Mouse (Mus musculus): ENCODE data around the gene Islr2. TPM values are rescaled to one million over a fixed set of nuclear protein-coding genes. Genes with fewer than 3 reads are reported as not detected.
"Not testable (repeated sequence)": the region's sequence is repeated elsewhere in the genome, so short reads cannot be mapped to it uniquely, and the experiment has no call there.

The Islr2 gene
- 10 to 100 TPM in 1 of 2 experiments, 1 to 10 TPM in 1; 5.0 to 11.0 TPM for total RNA-seq (2021)
- long read RNA-seq, experiment 1, partial matches to known transcripts, result 0 of 1 reads
- long read RNA-seq, experiment 1, other reads (novel, unspliced or antisense), result 1 of 1 reads
- long read RNA-seq, experiment 2, result 0 reads

DNA sequence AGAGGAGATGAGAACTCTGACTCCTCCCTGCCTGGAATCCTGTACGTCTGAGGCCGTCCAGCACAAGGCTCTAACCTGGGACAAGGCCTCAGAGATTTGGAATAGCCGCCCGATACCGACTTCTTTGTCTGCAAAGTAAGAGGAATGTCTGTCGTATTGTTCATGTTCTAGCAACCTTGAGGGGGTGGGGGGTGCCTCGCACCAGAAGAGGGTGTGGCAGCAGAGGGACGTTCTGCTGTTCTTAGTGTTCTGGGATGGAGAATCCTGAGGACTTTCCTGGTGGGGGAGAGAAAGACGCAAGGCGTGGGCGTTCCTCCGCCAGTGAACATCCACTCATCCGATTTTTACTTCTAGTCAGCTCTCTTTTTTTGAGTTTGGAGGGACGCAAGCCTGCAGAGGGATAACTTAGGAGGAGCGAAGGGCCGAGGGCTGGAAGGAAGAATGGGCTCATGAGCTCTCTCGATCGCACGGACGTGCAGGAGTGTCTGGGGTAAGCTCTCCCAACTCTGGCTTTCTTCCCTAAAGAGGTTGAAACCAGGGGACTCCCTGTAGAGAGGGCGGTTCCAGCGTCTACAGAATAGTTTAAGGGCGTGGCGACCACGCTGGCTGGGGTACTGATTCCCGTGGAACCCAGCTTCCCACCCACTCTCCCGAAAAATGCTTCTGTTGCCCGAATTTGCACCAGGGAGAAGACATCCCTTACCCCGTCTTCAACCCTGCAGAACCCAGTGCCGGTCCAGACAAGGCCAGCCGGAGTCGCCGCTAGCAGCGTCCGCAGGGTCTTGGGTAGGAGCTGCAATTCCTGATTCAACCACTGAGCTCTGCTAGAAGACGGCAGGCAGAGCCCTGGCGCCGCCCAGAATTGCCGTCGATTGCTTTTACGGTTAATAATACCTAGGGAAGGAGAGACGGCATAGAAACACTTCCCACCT, at the start of gene Islr2, which contains the start of gene Islr:
Islr2 (minus strand) TSS at position 804 of the 932 bp plus-strand sequence.
Islr (minus strand) TSS at position 791 of the 932 bp plus-strand sequence.
- peak; percentile 80 for DNase-seq

DNA sequence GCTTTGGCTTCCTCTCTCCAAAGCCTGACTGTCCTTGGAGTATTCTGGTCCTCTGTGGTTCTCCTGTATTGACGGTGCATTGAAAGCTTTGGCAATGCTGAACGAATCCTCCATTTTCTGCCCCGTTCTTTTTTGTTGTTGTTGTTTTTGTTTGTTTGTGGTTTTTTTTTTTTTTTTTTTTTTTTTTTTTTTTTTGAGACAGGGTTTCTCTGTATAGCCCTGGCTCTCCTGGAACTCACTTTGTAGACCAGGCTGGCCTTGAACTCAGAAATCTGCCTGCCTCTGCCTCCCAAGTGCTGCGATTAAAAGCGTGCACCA, 49.6 kb upstream of the Islr2 start:
- not testable (repeated sequence) for DNase-seq

DNA sequence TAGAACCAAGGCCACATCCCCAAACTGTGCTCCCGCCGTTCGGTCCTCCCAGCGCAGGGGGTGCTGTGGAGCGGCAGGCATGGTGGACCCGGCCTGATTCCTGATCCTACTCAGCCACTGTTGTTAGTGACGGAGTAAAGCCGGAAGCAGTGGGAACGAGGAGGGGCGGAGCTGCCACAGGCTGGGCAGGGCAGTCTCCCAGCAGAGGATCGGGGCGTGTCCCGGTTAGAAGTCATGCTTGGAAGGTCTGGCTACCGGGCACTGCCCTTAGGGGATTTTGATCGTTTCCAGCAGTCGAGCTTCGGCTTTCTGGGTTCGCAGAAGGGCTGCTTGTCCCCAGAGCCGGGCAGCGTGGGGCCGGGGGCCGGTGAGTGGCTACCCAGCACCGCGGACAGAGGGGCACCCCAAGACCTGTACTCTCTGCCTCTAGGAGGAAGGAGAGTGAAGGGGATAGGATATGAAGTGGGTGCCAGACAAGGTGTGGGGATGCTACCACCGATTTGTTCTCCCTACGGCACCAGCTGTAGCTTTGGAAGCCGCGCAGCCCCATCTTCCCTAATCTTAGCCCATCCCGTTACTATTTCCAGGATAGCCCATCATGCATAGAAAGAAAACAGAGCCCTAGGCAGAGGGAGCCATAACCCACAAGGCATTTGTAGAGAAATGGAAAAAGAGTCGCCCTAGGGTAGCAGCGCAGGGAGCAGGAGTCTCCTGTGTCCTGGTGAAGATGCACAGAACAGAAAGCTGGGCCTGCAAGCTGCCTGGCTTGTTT, 49.1 kb upstream of the Islr2 start, which contains the start of gene Stoml1:
Stoml1 (plus strand) TSS at position 132 of the 772 bp plus-strand sequence.
- peak; percentile 97 for DNase-seq

DNA sequence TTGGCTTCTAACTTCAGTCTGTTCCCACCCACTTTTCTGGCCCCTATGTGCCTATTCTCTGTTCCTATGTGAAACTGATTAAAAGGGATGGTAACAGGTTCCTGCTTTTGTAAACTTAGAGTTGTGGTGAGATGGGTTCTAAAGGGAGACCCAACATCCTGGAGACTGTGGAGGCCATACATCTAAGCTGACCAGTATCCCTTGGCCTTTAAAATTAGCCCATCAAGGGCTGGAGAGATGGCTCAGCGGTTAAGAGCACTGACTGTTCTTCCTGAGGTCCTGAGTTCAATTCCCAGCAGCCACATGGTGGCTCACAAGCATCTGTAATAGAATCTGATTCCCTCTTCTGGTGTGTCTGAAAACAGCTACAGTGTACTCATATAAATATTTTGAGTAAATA, 46.6 kb upstream of the Islr2 start:
- DNase-seq, result not testable (repeated sequence)

DNA sequence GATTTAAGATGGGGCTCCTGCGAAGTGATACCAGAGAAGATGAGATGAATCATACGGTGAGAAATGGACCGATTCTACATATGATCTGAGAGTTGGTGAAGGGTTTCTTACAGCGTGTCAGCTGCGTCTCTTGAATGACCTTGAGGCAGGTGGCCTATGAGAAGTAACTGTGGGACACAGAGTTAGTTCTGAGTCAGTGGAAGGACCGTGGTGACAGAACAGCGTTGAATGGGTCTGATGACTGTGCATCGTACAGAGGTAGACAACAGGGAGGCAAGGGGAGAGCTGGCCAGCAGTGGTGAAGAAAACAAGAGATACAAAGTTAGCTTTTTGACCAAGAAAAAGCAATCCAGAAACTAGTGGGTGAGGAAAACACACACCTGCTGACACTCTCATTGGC, 46.2 kb upstream of the Islr2 start:
- no peak for DNase-seq

DNA sequence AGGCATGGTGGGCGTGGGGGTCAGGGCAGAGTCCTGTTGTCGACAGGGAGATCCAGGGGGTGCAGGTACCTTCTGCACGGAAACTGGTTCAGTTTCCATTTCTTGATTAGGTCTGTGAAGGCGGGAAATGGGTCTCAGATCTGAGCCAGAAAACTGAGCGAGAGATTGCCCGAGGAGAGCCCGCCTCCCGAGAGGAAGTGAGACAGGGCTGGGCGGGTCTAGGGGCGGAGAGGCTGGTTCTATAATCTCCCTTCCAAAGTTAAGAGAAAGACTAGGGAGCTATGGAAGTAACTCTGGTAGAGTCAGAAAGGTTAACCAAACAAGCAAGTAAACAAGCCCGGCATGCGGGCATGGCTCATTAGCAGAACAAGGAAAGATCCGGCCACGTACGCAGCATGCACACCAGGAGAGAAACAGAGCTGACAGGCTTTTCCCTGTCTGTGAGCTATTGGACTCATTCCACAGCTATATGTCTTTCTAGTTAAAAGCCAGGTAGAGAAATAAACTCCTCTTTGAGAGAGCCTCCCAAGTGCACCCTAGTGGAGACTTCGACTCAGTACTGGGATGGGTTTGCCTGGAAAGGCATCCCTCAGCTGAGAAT, 45.6 kb upstream of the Islr2 start, which contains the start of gene Pml:
Pml (minus strand) TSS at position 195 of the 601 bp plus-strand sequence.
- peak; percentile 90 for DNase-seq

DNA sequence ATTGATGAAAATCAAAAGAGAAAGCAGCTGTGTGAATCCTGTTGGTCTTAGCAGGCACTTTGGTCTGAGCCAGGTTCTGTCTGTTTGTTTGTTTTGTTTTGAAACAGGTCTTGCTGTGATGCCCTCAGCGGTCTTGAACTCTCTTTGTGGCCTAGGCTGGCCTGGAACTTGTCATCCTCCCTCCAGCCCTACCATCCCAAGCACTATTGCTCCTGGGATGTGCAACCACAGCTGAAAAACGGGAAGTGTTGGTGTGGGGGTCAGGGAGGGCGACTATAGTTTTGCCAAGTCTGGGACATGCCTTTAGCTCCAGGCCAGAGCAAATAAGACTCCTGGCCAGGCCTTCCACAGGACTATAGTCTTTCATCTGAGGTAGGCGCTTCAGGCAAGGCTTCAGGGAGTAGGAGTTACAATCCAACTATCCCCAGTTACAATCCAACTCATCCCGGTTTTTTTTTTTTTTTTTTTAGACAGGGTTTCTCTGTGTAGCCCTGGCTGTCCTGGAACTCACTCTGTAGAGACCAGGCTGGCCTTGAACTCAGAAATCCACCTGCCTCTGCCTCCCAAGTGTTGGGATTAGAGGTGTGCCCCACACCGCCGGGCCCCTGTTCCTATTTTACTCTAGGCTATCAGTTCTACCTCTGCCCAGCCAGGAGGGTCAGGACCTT, 44.8 kb upstream of the Islr2 start:
- DNase-seq, result no peak

DNA sequence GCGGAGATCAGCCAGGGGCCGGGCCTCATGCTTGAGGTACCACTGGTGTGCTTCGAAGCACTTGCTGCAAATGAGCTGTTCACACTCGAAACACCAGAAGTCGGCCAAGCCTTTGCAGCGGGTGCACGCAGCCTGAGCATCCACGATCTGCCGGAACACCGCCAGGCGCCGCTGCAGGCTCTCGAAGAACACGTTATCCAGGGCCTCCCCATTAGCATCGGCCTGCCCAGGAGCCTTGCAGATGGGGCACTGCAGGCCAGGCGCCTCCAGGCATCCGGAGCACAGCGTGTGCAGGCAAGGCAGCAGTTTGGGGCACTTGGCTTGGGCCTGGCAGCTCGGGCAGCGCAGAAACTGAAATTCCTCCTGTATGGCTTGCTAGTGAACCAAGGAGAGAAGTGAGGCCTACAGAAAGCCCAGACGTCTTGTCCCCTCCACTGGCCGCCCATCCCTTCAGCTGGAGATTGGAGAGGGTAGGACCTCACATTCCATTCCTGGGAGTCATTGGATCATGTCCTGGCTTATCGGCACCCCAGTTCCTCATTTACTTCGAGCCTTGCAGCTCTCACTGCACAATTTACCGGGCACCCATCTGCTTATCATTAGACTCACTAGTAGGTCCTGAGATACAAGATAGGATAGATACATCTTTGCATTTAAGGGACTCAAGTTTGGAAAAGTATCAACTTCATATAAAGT, 43.1 kb upstream of the Islr2 start:
- DNase-seq, result peak; percentile 89

DNA sequence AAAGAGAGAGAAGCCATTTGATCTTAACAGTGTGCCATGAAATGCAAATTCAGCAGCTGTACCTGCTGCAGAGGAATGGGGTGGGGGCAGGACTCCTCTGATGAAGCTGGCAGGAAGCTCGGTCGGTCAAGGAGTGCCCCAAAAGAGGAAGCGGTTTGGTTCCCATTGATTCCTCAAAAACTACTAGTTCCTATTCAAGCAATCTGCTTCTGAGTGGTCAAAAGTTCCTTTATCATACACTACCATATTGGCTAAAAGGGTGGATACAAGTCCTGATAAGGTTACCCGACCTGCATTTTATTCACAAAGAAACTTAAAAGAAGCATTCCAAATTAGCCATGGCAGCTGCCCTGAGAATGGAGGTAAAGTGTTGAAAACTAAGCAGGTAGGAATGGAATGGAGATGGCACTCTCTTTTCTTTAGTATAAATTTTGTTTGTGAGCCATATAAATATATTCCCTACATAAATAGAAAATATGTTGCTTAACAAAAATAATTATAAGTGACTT, 42.0 kb upstream of the Islr2 start:
- no peak for DNase-seq

DNA sequence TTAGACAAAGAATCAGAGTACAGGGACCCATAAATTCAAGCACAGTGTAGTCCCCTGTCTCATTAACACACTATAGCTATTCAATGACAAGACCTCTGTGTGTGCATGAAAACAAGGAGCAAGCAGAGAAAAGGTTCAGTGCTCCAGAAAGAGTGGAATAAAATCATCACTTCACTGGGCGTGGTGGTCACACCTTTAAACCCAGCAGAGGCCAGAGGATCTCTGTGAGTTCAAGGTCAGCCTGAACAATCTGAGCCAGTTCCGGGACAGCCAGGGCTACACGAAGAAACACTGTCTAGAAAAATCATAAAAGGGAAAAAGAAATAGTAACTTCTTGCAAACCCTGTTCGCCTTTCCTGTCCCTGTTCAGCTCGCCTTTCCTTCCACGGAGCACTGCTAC, 39.6 kb upstream of the Islr2 start:
- no peak for DNase-seq

DNA sequence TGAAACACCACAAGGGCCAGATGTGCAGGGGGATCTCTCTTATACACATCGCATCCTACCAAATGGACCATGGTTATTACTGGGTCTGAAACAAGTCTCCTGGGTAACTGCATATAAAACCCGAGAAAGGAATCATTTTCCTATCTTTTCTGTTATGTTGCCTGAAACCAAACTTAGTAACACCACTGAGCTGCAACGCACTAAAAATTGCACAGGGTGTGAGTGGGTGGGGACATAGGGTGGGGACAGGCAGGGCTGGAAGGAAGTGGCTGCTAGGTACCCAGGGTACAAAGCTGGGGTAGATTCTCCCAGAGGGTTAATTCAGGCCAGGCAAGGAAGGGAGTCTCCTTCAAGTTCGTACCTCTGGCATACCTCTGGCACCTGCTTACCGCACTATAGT, 38.6 kb upstream of the Islr2 start:
- no peak for DNase-seq

DNA sequence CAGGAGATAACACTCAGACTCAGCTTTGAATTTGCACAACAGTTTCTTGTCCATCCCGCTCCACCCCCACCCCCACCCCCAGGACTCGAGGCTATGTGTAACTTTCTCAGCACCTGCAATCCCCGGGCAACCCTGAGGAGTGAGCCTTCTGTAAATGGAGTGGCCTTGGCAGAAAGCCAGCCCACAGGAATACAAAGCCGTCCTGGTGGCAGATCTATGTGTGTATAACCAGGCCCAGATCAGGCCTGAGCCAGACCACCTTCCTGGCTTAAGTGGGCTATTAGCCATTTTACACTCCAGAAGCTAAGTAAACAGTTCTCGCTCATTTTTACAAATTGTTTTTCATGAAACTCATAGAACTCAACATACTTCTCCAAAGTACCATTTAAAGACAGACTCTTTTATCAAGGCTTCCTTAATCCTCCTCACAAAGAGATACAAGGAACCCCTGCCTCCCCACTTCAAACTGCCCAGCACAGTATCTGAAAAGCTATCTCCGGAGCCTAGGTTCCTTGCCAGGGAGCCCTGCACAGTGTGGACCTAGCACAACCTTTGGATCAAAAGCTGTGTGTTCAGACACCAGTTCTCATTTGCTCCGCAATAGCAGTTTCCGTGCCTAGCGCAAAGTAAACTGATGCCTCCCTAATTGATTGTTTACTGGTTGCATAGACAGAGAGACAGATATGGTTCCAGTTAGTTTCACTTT, 37.8 kb upstream of the Islr2 start:
- peak; percentile 73 for DNase-seq

DNA sequence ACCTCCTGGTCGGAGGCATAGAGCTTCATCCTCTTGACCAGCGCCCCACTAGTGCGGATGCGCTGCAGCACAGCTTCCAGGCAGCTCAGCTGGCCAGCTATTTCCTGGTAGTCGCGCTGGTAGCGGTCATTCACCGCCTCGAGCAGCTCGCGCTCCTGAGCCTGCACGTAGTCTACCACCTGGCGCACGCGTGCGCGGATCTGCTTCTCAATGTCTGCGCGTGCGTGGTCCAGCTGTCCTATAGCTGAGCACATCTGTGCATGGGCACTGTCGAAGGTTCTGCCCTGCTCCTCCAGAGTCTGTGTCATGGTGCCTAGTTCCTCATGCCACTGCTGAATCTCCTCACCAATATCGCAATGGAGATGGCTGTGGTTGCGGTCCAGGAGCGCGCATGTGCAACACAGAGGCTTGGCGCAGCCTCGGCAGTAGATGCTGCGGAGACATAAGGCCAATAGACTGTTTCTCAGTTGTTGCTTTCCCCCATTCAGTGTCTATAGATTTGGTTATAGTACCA, 30.4 kb upstream of the Islr2 start:
- DNase-seq, result no peak

DNA sequence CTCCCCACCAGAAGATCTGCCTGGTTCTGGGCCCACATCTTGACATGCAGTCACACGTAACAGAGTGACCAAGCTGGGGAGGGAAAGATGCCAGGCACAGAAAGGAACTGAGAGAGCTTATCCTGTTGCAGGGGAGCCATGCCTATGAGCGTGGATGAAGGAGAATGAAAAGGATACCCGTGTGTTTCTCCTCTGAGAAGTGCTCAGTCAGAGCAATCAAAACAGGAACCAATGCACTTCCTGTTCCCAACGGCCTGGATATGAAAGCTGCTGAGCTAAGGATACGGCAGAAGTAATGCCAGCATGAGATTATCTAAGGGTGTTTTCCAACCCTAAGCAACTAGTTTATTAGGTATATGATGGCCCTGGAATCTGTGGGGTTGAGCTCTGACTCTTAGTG, 28.3 kb upstream of the Islr2 start:
- no peak for DNase-seq

DNA sequence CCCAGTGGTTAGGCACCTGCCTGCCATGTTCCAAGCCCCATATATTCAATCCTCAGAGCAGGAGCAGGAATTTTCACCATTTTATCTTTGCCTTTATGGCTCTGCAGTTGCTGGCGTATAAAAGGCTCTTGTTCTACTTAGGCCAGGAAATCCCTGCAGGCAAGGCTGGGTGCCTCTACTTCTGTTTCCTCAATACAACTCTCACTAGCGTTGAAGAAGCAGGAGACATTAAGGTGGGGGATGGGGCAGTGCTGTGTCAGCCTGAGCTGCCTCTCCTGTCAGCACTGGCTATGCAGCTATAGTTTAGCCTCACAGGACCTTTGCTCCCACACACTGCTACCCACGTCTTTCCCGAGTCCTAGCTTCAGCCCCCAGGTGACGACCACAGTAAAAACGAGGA, 27.6 kb upstream of the Islr2 start:
- DNase-seq, result no peak

DNA sequence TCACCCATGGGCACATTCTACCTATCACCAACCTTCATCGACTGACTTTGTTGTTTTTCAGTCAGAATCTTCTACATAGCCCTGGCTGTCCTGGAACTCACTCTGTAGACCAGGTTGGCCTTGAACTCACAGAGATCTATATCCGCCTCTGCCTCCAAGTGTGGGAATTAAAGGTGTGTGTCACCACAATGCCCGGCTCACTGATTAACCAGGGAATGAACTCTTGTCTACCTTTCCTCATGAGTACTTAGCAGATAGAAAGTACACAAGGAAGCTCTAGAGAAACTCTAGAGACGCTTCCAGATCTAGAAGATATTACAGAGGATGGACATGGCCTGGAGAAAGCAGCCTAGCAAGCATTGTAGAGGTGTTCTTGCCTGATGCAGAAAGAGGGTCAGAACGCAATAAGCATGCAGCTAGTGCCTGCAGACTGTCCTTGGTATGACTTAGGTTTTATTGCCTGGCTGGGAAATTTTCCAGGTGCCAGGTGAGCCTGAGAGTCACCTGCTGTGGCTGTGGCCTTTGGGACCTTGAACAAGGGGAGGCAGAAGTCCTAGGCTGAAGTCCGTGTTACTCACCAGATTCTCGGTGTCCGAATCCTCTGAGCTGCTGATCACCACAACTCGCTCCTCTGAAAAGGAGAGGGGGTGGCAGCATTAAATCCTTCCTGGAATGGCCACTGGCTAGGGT, 24.8 kb upstream of the Islr2 start:
- DNase-seq, result no peak

DNA sequence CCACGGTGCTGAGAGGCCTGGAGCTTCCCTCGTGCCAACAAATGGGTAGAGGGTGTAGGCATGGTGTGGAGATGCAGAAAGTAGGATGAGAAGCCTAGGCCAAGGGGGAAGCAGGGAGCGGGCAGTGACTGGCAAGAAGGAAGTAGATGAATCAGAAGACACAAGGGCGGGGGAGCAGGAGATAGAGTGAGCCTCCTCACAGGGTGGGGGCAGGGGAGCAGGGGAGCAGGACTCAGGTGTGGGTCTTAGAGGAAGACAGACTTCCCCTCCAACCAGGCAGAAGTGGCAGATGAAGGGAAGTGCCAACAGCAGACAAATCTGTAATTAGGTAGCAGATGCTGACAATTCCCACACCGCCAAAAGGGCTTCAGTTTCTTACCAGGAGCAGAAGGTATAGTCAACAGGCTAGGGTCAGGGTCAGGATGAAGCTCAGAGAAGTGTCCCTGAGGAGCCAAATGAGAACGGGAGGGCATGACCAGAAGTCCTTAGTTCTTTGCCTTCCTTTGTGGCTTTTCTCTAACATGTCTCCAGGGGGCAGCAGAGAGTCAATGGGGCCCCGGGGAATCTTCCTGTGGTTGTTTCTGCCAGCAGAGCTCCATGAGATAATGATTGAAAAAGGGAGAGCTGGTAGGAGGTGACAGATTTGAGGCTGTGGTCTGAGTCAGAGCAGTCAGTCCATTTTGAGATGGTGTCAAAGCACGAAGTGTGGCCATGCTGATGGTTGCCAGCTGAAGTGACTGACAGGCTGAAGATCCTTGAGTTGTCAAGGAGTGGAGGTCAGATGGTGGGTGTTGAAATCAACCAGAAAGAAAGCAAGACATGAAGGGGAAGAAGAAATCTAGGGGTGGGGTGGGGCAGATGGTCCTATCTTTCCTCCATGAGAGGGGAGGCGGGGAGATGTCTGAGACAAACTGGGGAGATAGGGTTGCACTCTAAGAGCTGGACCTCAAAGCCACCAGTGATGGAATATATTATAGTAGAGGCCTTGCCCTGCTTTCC, 22.1 kb upstream of the Islr2 start:
- DNase-seq, result peak; percentile 78

DNA sequence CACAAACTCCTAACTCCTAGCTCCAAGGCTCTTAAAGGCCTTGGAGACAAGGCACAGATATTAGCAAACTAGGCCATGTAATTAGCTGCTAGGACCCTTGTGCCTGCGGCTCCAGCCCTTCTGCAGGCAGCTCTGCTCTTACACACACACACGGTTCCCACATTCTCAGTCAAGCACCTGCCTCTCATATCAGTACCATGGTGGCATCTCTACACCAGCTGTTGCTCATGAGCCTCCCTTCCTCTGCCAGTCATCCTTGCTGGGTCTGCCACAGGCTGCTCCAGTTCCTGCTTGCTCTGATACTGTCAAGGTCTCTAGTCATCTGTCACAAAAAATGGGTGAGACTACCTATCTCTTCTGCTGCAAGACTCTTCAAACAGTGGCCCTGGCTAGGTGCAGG, 20.2 kb upstream of the Islr2 start:
- no peak for DNase-seq

All from adrenal gland, postnatal 10 days (tissue).